Mouse (Mus musculus) C2C12 (cell line): ENCODE data around the gene Sun1.

ENCODE experiments used
- CTCF ChIP-seq: IDR thresholded peaks from one replicate; pipeline ENCODE4 v1.5.1; 2011; ENCODE audit not compliant: control insufficient read depth, insufficient read depth, insufficient read length
- MAX ChIP-seq: IDR thresholded peaks from one replicate; pipeline ENCODE4 v1.6.1; 2011; ENCODE audit warnings: mild to moderate bottlenecking, control low read depth
- MYOG ChIP-seq: IDR thresholded peaks from one replicate; pipeline ENCODE4 v1.6.1; 2011; ENCODE audit not compliant: control insufficient read depth, insufficient read length; ENCODE audit errors: extremely low read depth

GRCm38 (mm10) chr5:139251279-139251678, 50.8 kb downstream of the Sun1 start:
- TF ChIP-seq CTCF, result no peak
- TF ChIP-seq MAX, result no peak
- no peak for TF ChIP-seq MYOG
